Mouse (Mus musculus): Measurements from ENCODE around the gene Vtcn1. TPM values are rescaled to one million over a fixed set of nuclear protein-coding genes. Genes with fewer than 3 reads are reported as not detected.
A peak's percentile ranks its signal among the peaks of the same experiment; 100 is the strongest.

Vtcn1 gene
- polyA plus RNA-seq, 1 experiment: 1.3 TPM

DNA sequence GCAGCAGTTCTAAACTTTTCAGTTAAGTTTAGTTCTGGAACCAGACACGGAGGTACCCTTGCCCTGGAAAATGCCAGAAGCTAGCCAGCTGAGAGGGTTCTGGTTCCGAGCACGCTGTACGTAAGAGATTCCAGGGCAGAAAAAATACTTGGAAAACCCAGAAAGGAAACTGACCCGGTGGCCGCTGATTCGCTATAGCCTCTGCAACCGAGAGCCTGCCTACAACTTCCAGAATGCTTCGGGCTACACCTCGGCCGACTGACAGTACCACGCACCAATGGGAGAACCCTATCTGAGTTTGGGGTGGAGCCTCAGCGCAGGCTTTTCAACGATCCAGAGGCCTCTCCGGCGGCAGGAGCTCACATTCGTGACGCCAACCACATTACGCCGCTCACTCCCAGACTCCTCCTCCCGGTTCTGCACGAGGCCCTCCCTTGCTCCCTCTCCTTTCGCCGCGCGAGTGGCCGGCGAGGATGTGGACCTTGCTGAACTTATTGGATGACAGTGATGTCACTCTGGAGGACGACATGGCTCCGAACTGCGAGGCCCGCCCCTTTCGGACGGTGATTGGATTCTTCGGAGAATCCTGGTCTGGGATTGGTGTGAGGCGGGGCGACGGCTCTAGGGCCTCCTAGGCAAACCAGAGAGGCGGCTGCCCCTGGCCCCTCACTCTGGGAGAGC, 96.7 kb downstream of the Vtcn1 start, which contains the start of gene Trim45:
Gene Trim45 (plus strand): TSS at position 378 of the 681 bp plus-strand sequence.
- Histone ChIP-seq H3K36me3 (ENCODE audit: control insufficient read depth, insufficient read depth, low read length) (no peaks in the 10 kb centered on the region), H3K4me1 (ENCODE audit: control insufficient read depth, insufficient read depth, low read length) (peaks cover 12% of the 10 kb centered on the region), H3K27me3 (ENCODE audit: control insufficient read depth, insufficient read depth, low read length) (no peaks in the 10 kb centered on the region), H3K4me3 (ENCODE audit: control insufficient read depth, low read depth, low read length) (peak within 1 kb of the TSS; percentile 85), H3K27ac (ENCODE audit: control insufficient read depth, insufficient read depth, low read depth, low read length) (peak within 1 kb of the TSS; percentile 59)
- TF ChIP-seq CTCF (IDR thresholded peaks at IDR 0.05; ENCODE audit: control insufficient read depth, insufficient read depth, insufficient replicate concordance, low read depth, low read length) (no peak), POLR2A (IDR thresholded peaks at IDR 0.05; ENCODE audit: control insufficient read depth, low read depth, low read length) (peak; percentile 63)

DNA sequence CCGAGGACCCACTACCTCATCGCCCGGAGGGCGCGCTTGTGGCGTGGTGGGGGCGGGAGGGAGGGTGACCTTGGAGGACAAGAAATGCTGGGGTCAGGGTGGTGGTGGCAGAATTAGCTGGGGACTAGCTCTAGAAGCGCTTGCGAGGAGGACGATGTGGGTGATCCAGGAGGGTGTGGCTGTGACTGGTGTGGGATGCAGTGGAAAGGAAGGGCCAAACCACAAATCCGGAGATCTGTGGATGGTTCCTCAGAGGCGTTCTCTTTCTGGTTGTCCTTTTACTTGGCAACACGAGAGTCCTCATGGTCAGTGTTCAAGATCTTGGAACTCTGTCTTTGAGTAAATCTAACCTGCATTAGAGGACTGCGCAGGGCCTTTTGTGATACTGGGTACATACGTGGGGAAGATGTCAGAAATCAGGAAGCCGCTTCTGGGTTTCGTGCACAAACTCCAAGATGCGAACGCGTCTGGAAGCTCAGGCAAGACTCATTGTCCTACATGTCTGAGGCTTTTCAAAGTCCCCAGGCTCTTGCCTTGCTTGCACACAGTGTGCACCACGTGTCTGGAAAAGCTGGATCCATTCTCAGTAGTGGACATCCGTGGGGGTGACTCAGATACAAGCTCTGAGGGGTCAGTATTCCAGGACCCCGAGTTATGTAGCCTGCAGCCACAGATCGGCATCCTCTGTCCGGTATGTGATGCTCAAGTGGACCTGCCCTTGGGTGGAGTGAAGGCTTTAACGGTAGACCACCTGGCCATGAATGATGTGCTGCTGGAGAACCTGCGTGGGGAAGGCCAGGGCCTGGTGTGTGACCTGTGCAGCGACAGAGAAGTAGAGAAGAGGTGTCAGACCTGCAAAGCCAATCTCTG, 97.5 kb downstream of the Vtcn1 start:
- peak overlapping the region; percentile 85 for H3K4me3 ChIP-seq (ENCODE audit: control insufficient read depth, low read depth, low read length)
- H3K36me3 ChIP-seq (ENCODE audit: control insufficient read depth, insufficient read depth, low read length): no peaks in the 10 kb centered on the region
- H3K4me1 ChIP-seq (ENCODE audit: control insufficient read depth, insufficient read depth, low read length): peaks cover 12% of the 10 kb centered on the region
- H3K27ac ChIP-seq (ENCODE audit: control insufficient read depth, insufficient read depth, low read depth, low read length): peak overlapping the region; percentile 26; the same call in 1 of the 2 replicates
- TF ChIP-seq POLR2A (IDR thresholded peaks at IDR 0.05; ENCODE audit: control insufficient read depth, low read depth, low read length): no peak
- no peak for TF ChIP-seq CTCF (IDR thresholded peaks at IDR 0.05; ENCODE audit: control insufficient read depth, insufficient read depth, insufficient replicate concordance, low read depth, low read length)
- no peaks in the 10 kb centered on the region for H3K27me3 ChIP-seq (ENCODE audit: control insufficient read depth, insufficient read depth, low read length)

DNA sequence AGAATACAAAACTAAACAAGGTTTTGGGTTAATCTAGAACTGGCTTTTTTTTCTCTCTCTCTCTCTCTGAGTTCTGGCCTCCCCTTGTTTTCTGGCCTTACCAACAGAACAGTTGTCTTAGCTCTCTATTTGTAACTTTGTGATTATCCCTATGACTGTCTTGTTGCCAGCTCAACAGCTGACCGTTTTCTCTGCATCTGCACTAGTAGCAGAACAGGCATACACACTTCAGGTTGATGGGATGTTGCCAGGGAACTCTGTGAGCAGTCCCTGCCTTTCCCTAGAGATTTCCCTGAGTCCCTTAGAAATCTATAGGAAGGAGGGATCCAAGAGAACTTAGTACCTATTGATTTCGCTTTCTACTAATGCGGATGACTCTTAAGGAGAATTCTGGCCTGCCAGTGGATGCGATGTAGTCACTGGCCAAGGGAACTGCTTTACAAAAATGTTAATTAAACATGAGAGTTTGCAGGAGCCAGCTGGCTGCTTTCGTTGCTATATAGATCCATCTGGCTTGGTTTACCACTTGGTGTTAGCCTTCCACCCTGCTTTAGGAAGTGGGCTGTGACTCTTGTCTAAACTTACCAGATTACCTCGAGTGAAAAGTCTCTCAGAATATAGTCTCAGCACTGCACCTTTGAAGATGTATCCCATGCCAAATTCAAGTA, 98.9 kb downstream of the Vtcn1 start:
- Histone ChIP-seq H3K27me3 (ENCODE audit: control insufficient read depth, insufficient read depth, low read length) (no peaks in the 10 kb centered on the region), H3K27ac (ENCODE audit: control insufficient read depth, insufficient read depth, low read depth, low read length) (no peak overlapping the region), H3K4me3 (ENCODE audit: control insufficient read depth, low read depth, low read length) (peak overlapping the region; percentile 85; the same call in 1 of the 2 replicates), H3K36me3 (ENCODE audit: control insufficient read depth, insufficient read depth, low read length) (no peaks in the 10 kb centered on the region), H3K4me1 (ENCODE audit: control insufficient read depth, insufficient read depth, low read length) (peaks cover 12% of the 10 kb centered on the region)
- TF ChIP-seq POLR2A (IDR thresholded peaks at IDR 0.05; ENCODE audit: control insufficient read depth, low read depth, low read length) (no peak), CTCF (IDR thresholded peaks at IDR 0.05; ENCODE audit: control insufficient read depth, insufficient read depth, insufficient replicate concordance, low read depth, low read length) (no peak)

DNA sequence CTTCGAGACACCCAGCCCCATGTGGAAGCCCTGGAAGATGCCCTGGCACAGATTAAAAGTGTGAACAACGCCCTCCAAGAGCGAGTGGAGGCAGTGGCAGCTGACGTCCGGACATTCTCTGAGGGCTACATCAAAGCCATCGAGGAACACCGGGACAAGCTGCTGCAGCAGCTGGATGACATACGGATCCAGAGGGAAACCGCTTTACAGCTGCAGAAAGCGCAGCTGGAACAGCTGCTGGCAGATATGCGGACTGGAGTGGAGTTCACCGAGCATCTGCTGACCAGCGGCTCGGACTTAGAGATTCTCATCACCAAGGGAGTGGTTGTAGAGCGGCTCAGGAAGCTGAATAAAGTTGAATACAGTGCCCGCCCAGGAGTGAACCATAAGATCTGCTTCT, 99.9 kb downstream of the Vtcn1 start:
- peaks cover 3% of the 10 kb centered on the region; the same call in 1 of the 2 replicates for H3K36me3 ChIP-seq (ENCODE audit: control insufficient read depth, insufficient read depth, low read length)
- H3K4me3 ChIP-seq (ENCODE audit: control insufficient read depth, low read depth, low read length): peak overlapping the region; percentile 28
- H3K27me3 ChIP-seq (ENCODE audit: control insufficient read depth, insufficient read depth, low read length): no peaks in the 10 kb centered on the region
- H3K27ac ChIP-seq (ENCODE audit: control insufficient read depth, insufficient read depth, low read depth, low read length): no peak overlapping the region
- peaks cover 12% of the 10 kb centered on the region for H3K4me1 ChIP-seq (ENCODE audit: control insufficient read depth, insufficient read depth, low read length)
- TF ChIP-seq POLR2A (IDR thresholded peaks at IDR 0.05; ENCODE audit: control insufficient read depth, low read depth, low read length) (no peak), CTCF (IDR thresholded peaks at IDR 0.05; ENCODE audit: control insufficient read depth, insufficient read depth, insufficient replicate concordance, low read depth, low read length) (no peak)

DNA sequence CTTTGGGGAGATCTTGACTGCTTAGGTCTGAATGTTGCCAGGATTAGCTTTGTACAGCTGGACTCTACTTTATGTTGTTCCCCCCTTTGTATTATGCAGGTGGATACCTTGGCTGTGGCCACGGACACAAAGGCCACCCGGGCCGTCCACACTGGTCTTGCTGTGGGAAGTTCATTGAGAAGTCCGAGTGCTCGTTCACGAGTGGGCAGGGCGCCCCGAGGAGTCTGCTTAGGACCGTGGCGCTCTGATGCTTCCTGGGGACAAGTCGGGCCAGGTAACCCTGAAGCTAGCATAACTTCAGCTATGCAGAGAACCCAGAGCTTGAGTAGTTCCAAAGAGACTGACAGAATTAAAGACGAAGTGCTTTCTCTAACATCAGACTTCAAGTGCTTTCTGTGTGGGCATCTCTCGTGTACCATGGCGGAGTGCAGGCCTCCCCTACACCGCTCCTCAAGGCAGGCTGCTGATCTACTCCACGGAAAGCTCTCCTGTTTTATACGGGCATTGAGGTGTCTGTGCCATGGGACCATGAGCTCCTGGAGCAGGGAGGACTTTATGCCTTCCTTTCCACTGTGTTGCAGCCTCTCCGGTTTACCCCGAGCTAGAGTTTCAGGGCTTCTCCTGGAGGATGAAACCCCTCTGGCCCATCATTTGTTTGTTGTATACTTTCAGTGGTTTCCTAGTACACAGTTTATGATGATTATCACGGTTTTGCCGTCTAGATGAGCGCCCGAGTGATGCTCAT, 106.2 kb downstream of the Vtcn1 start:
- H3K36me3 ChIP-seq (ENCODE audit: control insufficient read depth, insufficient read depth, low read length): peaks cover 6% of the 10 kb centered on the region
- TF ChIP-seq CTCF (IDR thresholded peaks at IDR 0.05; ENCODE audit: control insufficient read depth, insufficient read depth, insufficient replicate concordance, low read depth, low read length) (no peak), POLR2A (IDR thresholded peaks at IDR 0.05; ENCODE audit: control insufficient read depth, low read depth, low read length) (no peak)
- H3K4me3 ChIP-seq (ENCODE audit: control insufficient read depth, low read depth, low read length): no peak overlapping the region
- no peaks in the 10 kb centered on the region for H3K27me3 ChIP-seq (ENCODE audit: control insufficient read depth, insufficient read depth, low read length)
- H3K4me1 ChIP-seq (ENCODE audit: control insufficient read depth, insufficient read depth, low read length): no peaks in the 10 kb centered on the region
- no peak overlapping the region for H3K27ac ChIP-seq (ENCODE audit: control insufficient read depth, insufficient read depth, low read depth, low read length)

DNA sequence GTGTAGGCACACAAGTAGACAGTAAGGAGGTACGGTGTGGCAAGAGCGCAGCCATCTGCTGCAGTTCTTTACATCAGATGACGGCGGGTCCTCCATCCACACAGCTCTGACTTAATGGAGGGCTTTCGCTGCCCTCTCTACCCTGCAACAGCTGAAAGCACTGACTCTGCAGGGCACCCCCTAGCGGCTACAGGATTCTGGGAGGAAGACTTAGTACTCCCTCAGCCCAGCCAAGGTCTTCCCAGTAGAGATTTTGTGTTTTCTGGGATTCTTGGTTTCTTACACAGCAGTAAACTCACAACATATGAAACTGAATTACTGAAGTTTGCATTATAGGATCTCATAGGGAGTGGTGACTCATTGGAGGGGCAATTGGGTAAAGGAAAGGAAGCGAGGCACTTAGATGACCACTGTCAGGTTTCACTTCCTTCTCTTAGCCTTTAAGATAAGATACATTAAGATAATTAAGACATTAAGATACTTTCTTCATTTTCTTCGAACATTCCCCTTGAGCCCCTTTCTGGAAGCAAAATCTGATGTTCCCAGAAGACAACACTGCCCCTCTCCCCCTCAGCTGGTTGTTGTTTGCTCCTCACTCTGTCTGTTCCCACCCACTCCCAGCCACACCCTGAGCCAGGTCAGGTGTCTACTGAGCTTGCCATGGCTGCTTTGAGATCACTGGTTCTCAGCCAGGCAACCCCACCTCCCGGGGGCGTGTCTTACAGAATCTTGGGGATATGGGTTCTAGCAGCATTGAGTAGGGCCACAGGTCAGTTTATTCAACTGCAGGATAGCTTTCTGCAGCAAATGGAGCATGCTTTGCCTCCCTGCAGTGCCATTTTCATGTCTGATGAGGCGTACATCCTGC, 107.1 kb downstream of the Vtcn1 start:
- H3K27me3 ChIP-seq (ENCODE audit: control insufficient read depth, insufficient read depth, low read length): no peaks in the 10 kb centered on the region
- peaks cover 6% of the 10 kb centered on the region for H3K36me3 ChIP-seq (ENCODE audit: control insufficient read depth, insufficient read depth, low read length)
- no peaks in the 10 kb centered on the region for H3K4me1 ChIP-seq (ENCODE audit: control insufficient read depth, insufficient read depth, low read length)
- H3K27ac ChIP-seq (ENCODE audit: control insufficient read depth, insufficient read depth, low read depth, low read length): no peak overlapping the region
- no peak for TF ChIP-seq CTCF (IDR thresholded peaks at IDR 0.05; ENCODE audit: control insufficient read depth, insufficient read depth, insufficient replicate concordance, low read depth, low read length)
- TF ChIP-seq POLR2A (IDR thresholded peaks at IDR 0.05; ENCODE audit: control insufficient read depth, low read depth, low read length): no peak
- no peak overlapping the region for H3K4me3 ChIP-seq (ENCODE audit: control insufficient read depth, low read depth, low read length)
